Mouse (Mus musculus): ENCODE measurements around the gene Babam2. TPM values are rescaled to one million over a fixed set of nuclear protein-coding genes. Genes with fewer than 3 reads are reported as not detected.

Babam2 gene
- polyA plus RNA-seq, 1 experiment from 2014 or later = 46.2 TPM

- ATAC-seq (replicated peaks; ENCODE audit: low FRiP score) = no peak
- Histone ChIP-seq H3K27ac (ENCODE audit: low read depth, low read length) (no peak overlapping the region), H3K4me3 (ENCODE audit: low read depth, low read length) (no peak overlapping the region), H3K36me3 (ENCODE audit: control insufficient read depth, insufficient read depth, low read length) (no peaks in the 10 kb centered on the region), H3K4me2 (no peak overlapping the region), H3K9ac (ENCODE audit: low read depth, low read length) (no peak overlapping the region), H3K4me1 (replicated peaks; ENCODE audit: control insufficient read depth, insufficient read depth, low read length) (0 out of 2 replicates have a peak, but pooled peaks cover 2% of the 10 kb centered on the region), H3K27me3 (replicated peaks; ENCODE audit: control insufficient read depth, insufficient read depth, low read length) (no peaks in the 10 kb centered on the region), H3K9me3 (ENCODE audit: control insufficient read depth, low read length) (no peaks in the 10 kb centered on the region)
- WGBS = 77% methylated on average over 1 of the region's 1 CpGs
- no peak for DNase-seq (ENCODE audit: low spot score)
Measured at GRCm38 (mm10) chr5:31862753-31863468, 165.4 kb downstream of the Babam2 start.

GRCm38 (mm10) chr5:31864095-31864494, 166.6 kb downstream of the Babam2 start:
- 65% methylated on average over 2 of the region's 2 CpGs for WGBS
- Histone ChIP-seq H3K27ac (ENCODE audit: low read depth, low read length) (no peak overlapping the region), H3K9me3 (ENCODE audit: control insufficient read depth, low read length) (no peaks in the 10 kb centered on the region), H3K9ac (ENCODE audit: low read depth, low read length) (no peak overlapping the region), H3K27me3 (replicated peaks; ENCODE audit: control insufficient read depth, insufficient read depth, low read length) (no peaks in the 10 kb centered on the region), H3K4me3 (ENCODE audit: low read depth, low read length) (no peak overlapping the region), H3K4me2 (no peak overlapping the region), H3K4me1 (replicated peaks; ENCODE audit: control insufficient read depth, insufficient read depth, low read length) (0 out of 2 replicates have a peak, but pooled peaks cover 2% of the 10 kb centered on the region), H3K36me3 (ENCODE audit: control insufficient read depth, insufficient read depth, low read length) (no peaks in the 10 kb centered on the region)
- ATAC-seq (replicated peaks; ENCODE audit: low FRiP score) (no peak), DNase-seq (ENCODE audit: low spot score) (no peak)

- Histone ChIP-seq H3K9ac (ENCODE audit: low read depth, low read length) (no peak overlapping the region), H3K27ac (ENCODE audit: low read depth, low read length) (no peak overlapping the region), H3K4me2 (no peak overlapping the region), H3K27me3 (replicated peaks; ENCODE audit: control insufficient read depth, insufficient read depth, low read length) (no peaks in the 10 kb centered on the region), H3K4me3 (ENCODE audit: low read depth, low read length) (no peak overlapping the region), H3K9me3 (ENCODE audit: control insufficient read depth, low read length) (no peaks in the 10 kb centered on the region), H3K36me3 (ENCODE audit: control insufficient read depth, insufficient read depth, low read length) (no peaks in the 10 kb centered on the region), H3K4me1 (replicated peaks; ENCODE audit: control insufficient read depth, insufficient read depth, low read length) (0 out of 2 replicates have a peak, but pooled peaks cover 2% of the 10 kb centered on the region)
- ATAC-seq (replicated peaks; ENCODE audit: low FRiP score) (no peak), DNase-seq (ENCODE audit: low spot score) (no peak)
- WGBS = 71% methylated on average over 3 of the region's 3 CpGs
Measured at GRCm38 (mm10) chr5:31866071-31866470, 168.6 kb downstream of the Babam2 start.

- Histone ChIP-seq H3K9me3 (ENCODE audit: control insufficient read depth, low read length) (no peaks in the 10 kb centered on the region), H3K4me2 (no peak overlapping the region), H3K4me1 (replicated peaks; ENCODE audit: control insufficient read depth, insufficient read depth, low read length) (no peaks in the 10 kb centered on the region), H3K27me3 (replicated peaks; ENCODE audit: control insufficient read depth, insufficient read depth, low read length) (no peaks in the 10 kb centered on the region), H3K27ac (ENCODE audit: low read depth, low read length) (no peak overlapping the region), H3K36me3 (ENCODE audit: control insufficient read depth, insufficient read depth, low read length) (no peaks in the 10 kb centered on the region), H3K9ac (ENCODE audit: low read depth, low read length) (no peak overlapping the region), H3K4me3 (ENCODE audit: low read depth, low read length) (no peak overlapping the region)
- DNase-seq (ENCODE audit: low spot score) = no peak
- 64% methylated on average over 8 of the region's 8 CpGs for WGBS
- no peak for ATAC-seq (replicated peaks; ENCODE audit: low FRiP score)
Measured at GRCm38 (mm10) chr5:31870856-31871520, 173.5 kb downstream of the Babam2 start.

GRCm38 (mm10) chr5:31873328-31873727, 175.8 kb downstream of the Babam2 start:
- Histone ChIP-seq H3K36me3 (ENCODE audit: control insufficient read depth, insufficient read depth, low read length) (no peaks in the 10 kb centered on the region), H3K27me3 (replicated peaks; ENCODE audit: control insufficient read depth, insufficient read depth, low read length) (no peaks in the 10 kb centered on the region), H3K27ac (ENCODE audit: low read depth, low read length) (no peak overlapping the region), H3K9me3 (ENCODE audit: control insufficient read depth, low read length) (no peaks in the 10 kb centered on the region), H3K9ac (ENCODE audit: low read depth, low read length) (no peak overlapping the region), H3K4me2 (no peak overlapping the region), H3K4me1 (replicated peaks; ENCODE audit: control insufficient read depth, insufficient read depth, low read length) (no peaks in the 10 kb centered on the region), H3K4me3 (ENCODE audit: low read depth, low read length) (no peak overlapping the region)
- WGBS = 81% methylated on average over 2 of the region's 2 CpGs
- no peak for DNase-seq (ENCODE audit: low spot score)
- no peak for ATAC-seq (replicated peaks; ENCODE audit: low FRiP score)

GRCm38 (mm10) chr5:31874543-31874942, 177.1 kb downstream of the Babam2 start:
- no peaks in the 10 kb centered on the region for H3K27me3 ChIP-seq (replicated peaks; ENCODE audit: control insufficient read depth, insufficient read depth, low read length)
- H3K4me3 ChIP-seq (ENCODE audit: low read depth, low read length) = no peak overlapping the region
- H3K9me3 ChIP-seq (ENCODE audit: control insufficient read depth, low read length) = no peaks in the 10 kb centered on the region
- H3K4me1 ChIP-seq (replicated peaks; ENCODE audit: control insufficient read depth, insufficient read depth, low read length) = no peaks in the 10 kb centered on the region
- no peak overlapping the region for H3K4me2 ChIP-seq
- no peaks in the 10 kb centered on the region for H3K36me3 ChIP-seq (ENCODE audit: control insufficient read depth, insufficient read depth, low read length)
- DNase-seq (ENCODE audit: low spot score) = no peak
- no peak for ATAC-seq (replicated peaks; ENCODE audit: low FRiP score)
- no peak overlapping the region for H3K27ac ChIP-seq (ENCODE audit: low read depth, low read length)
- no peak overlapping the region for H3K9ac ChIP-seq (ENCODE audit: low read depth, low read length)
- WGBS = 76% methylated on average over 1 of the region's 1 CpGs

- Histone ChIP-seq H3K4me1 (replicated peaks; ENCODE audit: control insufficient read depth, insufficient read depth, low read length) (no peaks in the 10 kb centered on the region), H3K9me3 (ENCODE audit: control insufficient read depth, low read length) (no peaks in the 10 kb centered on the region), H3K9ac (ENCODE audit: low read depth, low read length) (no peak overlapping the region), H3K36me3 (ENCODE audit: control insufficient read depth, insufficient read depth, low read length) (no peaks in the 10 kb centered on the region), H3K27me3 (replicated peaks; ENCODE audit: control insufficient read depth, insufficient read depth, low read length) (no peaks in the 10 kb centered on the region), H3K4me2 (no peak overlapping the region), H3K4me3 (ENCODE audit: low read depth, low read length) (no peak overlapping the region), H3K27ac (ENCODE audit: low read depth, low read length) (no peak overlapping the region)
- ATAC-seq (replicated peaks; ENCODE audit: low FRiP score) (no peak), DNase-seq (ENCODE audit: low spot score) (no peak)
- 94% methylated on average over 3 of the region's 3 CpGs for WGBS
Measured at GRCm38 (mm10) chr5:31875443-31875842, 178.0 kb downstream of the Babam2 start.

GRCm38 (mm10) chr5:31876216-31876974, 178.9 kb downstream of the Babam2 start:
- Histone ChIP-seq H3K9me3 (ENCODE audit: control insufficient read depth, low read length) (no peaks in the 10 kb centered on the region), H3K36me3 (ENCODE audit: control insufficient read depth, insufficient read depth, low read length) (no peaks in the 10 kb centered on the region), H3K4me3 (ENCODE audit: low read depth, low read length) (no peak overlapping the region), H3K4me1 (replicated peaks; ENCODE audit: control insufficient read depth, insufficient read depth, low read length) (no peaks in the 10 kb centered on the region), H3K9ac (ENCODE audit: low read depth, low read length) (no peak overlapping the region), H3K4me2 (no peak overlapping the region), H3K27ac (ENCODE audit: low read depth, low read length) (no peak overlapping the region), H3K27me3 (replicated peaks; ENCODE audit: control insufficient read depth, insufficient read depth, low read length) (no peaks in the 10 kb centered on the region)
- WGBS = 60% methylated on average over 8 of the region's 8 CpGs
- ATAC-seq (replicated peaks; ENCODE audit: low FRiP score) (no peak), DNase-seq (ENCODE audit: low spot score) (no peak)

Data from liver, embryonic 11.5 days (tissue).